1 mouse cellular context compared by ENCODE assay signal in the genomic region with DNA sequence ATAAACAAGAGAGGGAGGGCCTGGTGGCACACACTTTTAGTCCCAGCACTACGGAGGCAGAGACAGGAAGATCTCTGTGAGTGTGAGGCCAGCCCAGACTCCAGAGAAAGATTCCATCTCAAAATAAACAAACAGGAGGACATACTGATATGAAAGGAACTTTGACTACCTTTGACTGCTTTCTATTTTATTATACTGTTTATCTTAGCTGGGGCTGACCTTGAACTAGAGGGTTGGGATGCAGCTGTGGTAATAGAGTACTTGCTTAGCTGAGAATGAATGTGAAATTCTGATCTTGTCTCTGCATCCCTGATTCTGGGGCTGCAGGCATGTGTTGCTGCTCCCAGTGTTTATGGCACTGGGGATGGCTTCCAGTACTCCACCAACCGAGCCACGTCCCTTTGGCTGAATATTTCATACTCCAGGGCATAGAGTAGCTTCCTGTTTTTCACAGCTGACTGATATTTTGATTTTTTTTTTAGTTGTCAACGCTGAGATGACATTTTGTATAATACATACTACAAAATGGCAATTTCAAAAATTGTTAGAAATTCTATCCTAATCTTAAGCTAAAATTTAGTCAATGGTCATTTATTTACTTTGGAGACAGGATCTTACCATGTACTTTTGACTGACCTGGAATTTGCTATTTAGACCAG.
TF ChIP-seq lines count a peak whose summit lies in the region.

No protein-coding gene starts in this region.

TF ChIP-seq in MEL, 35 proteins besides CTCF, POLR2A, EP300 and RAD21:
- TF ChIP-seq MEF2A (IDR thresholded peaks at IDR 0.05; ENCODE audit: extremely low read depth, insufficient replicate concordance, low read depth, low read length, poor library complexity, severe bottlenecking): no peak
- peak; percentile 56; the same call in 1 of the 2 replicates for TF ChIP-seq SIN3A (IDR thresholded peaks at IDR 0.05; ENCODE audit: low read length)
- peak; percentile 86 for TF ChIP-seq ZNF384 (IDR thresholded peaks at IDR 0.05; ENCODE audit: low read depth, low read length)
- no peak for TF ChIP-seq KAT2A (conservative IDR thresholded peaks at IDR 0.05; ENCODE audit: low read depth, low read length)
- TF ChIP-seq ELF1 (IDR thresholded peaks at IDR 0.05; ENCODE audit: low read depth, low read length): peak; percentile 23; the same call in 1 of the 2 replicates
- TF ChIP-seq MAZ (IDR thresholded peaks at IDR 0.05; ENCODE audit: low read depth, low read length): no peak
- TF ChIP-seq USF2 (IDR thresholded peaks at IDR 0.05; ENCODE audit: borderline replicate concordance in 1 of 2, insufficient read depth in 1 of 2, low read depth in 1 of 2, low read length in 2 of 2): no peak
- TF ChIP-seq ETS1 (IDR thresholded peaks at IDR 0.05; ENCODE audit: low read depth, low read length): peak; percentile 68
